Mouse (Mus musculus) neural tube, embryonic 10.5 days (tissue): ENCODE results near the gene Psrc1.

Experiments
- DNase-seq: peaks from one replicate; pipeline ENCODE4 v3.0.0-alpha.2; 2017; ENCODE audit warnings: low spot score; ENCODE audit errors: extremely low spot score

Gene Psrc1

DNA sequence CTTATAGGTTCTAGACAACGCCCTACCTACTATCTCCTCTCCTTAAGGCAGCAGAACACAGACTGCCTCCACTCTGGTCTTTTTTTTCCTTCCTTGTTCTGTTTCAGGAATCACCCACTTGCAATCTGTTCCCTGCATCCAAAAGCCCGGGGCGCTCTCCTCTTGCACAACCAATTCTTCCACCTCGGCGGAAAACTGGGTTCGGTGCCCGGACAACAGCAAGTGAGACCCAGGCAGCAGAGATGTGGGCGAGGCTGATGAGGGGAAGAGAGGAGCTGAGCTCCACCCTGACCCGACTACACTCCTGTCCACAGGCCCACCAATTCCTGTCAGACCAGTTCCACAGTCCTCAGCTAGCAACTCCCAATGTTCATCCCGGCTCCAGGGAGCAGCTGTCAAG is 2.5 kb downstream of the Psrc1 start:
- DNase-seq = no peak

DNA sequence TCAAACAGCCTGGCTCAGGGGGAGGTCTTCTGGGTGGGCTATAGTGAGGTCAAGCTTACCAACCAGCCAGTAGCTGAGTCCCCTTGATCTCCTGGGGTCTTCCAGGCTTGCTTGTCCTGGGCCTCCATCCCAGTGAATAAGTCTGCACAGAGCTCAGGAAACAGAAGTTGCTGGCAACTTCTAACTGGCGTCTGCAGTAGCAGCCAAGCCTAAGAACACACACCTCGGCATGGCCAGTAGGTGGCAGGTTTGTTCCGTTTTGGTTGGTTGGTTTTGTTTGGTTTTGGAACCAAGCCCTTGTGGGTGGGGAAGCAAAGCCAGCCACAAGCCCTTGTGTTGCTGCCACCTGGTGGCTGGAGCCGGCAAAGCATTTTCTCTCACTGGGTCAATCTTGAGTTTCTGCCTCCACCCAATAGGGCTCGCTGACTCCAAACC is 5.5 kb downstream of the Psrc1 start:
- peak; percentile 98 for DNase-seq

DNA sequence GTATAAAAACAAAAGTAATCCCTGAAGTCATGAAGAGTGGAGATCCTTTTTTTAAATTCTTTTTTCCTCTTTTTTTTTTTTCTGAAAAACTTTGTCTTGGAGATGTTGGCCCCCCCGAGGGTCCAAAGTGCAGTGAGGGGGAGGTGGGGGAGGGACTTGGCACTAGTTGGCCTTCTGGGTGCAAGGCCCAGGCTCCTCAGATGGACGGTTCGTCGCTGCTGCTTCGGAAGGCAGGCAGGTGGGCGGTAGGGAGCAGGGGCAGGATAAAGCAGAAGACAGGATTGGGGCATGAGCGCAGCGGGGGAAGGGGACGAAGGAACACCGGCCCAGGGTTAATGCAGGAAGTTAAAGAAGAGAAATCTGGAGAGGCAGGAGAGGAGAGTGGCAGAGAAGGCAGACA is 8.7 kb downstream of the Psrc1 start:
- DNase-seq = no peak

DNA sequence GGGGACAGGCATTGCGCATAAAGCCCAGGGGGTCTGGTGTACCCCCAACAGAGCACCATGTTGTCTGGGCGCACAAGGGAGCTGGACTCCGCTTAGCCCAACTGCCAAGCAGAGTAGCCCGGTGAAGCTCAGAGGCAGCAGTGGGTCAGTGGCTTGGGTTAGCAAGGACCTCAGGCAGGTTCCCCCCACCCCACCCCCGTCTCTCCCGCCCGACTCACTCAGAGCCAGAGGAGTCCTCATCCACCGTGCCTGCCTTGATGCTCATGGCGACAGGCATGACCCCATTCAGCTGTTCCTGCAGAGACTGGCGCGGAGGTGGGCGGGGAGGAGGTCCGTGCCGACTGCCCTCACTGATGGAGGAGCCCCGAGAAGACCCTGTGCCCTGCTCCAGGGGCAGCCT is 9.2 kb downstream of the Psrc1 start:
- no peak for DNase-seq

DNA sequence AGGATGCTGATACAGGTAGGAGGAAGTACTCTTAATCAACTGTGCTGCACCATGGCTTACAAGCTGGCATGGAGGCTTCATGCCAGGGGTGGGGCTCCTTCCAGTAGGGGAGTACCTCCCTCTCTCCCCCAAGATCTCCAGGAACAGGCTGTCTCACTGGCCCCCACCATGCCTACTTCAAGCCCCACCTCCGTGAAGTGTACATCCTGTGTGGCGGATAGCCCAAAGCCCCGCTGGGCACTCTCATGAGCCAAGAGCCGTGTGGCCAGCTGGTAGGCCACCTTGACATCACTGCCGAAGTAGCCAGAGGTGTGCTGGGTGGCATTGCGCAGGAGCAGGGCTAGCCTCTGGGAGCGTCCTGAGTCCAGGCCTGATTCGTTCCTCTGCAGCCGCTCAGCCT is 14.6 kb downstream of the Psrc1 start:
- DNase-seq = no peak

DNA sequence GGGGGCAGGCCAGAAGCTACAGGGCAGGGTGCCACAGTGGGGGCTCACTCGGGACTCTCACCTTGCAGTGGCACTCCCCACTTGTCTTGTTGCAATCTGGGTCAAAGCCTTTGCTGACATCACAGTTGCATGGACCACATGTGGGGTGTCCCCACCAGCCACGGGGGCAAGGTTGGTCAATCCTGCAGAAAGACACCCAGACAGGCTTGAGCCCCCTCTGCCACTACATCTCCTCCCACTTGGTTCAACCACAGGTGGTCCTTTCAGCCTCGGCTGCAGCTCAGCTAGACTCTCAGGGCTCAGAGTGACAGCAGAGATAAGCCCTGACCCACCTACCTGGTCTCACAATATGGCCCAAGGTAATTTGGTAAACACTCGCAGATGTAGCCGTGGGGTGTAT is 16.8 kb downstream of the Psrc1 start:
- no peak for DNase-seq

DNA sequence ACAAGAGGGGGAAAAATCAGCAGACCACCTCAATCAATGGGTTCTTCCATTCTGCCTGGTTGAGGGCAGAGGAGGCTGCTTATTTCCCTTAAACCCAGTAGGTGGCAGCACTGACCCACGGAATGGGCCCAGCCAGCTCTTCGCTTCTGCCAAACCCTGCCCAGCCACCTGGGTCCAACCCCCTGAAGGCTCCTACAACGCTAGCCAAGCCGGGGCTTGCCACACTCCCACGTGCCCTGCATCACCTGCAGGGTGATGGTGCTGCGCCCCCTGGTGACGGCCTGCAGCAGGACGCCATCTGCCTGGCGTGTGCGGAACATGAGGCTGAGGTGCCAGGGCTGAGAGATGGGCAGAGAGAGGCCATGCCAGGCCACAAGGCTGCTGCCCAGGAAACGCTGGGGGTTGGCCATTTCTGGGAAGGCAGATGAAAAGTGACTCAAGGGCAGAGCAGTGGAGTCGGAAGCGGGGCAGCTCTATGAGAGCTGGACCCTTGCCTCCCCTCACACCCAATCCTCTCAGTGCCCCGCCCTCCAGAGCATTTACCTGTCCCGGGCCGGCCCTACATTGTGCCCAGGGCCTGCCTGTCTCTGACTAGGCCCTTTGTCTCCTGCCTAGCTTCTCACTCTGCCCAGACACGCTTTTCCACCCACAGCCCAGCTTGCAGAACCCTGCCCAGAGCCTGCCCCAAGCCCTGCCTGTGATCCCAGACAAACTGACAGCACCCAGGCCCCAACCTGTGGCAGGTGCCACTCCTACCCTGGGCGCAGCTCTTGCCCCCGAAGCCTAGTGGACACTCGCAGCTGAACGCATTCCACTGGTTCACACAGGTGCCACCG is 18.3 kb downstream of the Psrc1 start:
- peak; percentile 78 for DNase-seq

DNA sequence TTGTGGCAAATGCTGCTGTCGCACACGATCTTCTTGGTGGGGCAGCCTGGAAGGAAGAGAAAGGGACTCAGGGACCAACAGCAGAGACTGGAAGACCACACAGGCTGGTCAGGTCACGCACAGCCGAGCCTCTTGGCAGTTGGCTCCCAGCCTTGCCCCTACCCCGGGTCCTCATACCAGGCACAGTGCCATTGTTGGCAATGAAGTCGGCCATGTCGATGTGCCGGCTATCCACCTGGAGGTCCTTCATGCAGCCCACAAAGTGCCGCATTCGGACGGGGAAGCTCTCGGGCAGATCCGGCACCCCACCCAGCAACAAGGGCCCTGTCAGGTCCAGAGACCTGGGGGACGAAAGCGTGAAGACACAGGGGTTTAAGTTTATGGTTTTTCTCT is 18.9 kb downstream of the Psrc1 start:
- no peak for DNase-seq

DNA sequence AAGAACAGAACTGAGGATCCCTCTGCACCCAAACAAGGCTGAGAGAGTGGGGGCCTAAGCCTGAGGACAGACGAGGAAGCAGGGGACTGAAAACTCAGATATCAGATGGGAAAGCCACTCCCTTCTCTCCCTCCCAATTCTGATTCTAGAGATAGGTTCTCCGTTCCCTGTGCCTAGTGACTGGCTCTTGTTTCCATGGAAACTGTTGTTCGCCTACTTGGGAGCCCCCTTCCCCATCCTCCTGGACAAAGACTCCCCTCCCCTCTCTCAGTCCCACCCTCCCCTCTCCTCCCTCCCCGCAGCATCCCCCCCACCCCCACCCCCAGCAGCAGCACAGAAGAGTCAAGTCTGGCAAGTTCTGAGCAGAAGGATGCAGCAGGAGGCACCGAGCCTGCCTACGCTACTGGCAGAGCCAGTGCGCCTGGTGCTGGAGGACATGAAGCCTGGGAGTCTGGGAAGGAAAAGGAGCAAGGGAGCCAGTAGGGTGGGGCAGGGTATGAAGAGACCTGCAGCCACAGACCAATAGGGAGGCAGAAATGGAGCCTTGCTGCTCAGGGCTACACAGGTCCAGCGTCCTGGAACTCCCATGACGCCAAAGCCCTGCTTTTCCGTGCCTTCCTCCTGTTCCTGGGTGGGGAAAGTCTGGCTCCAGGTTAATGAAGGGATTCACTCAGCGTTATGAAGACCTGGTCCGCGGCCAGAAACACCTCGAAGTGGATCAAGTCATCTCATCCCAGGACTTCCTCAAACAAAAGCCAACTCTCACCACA is 22.1 kb downstream of the Psrc1 start:
- no peak for DNase-seq

DNA sequence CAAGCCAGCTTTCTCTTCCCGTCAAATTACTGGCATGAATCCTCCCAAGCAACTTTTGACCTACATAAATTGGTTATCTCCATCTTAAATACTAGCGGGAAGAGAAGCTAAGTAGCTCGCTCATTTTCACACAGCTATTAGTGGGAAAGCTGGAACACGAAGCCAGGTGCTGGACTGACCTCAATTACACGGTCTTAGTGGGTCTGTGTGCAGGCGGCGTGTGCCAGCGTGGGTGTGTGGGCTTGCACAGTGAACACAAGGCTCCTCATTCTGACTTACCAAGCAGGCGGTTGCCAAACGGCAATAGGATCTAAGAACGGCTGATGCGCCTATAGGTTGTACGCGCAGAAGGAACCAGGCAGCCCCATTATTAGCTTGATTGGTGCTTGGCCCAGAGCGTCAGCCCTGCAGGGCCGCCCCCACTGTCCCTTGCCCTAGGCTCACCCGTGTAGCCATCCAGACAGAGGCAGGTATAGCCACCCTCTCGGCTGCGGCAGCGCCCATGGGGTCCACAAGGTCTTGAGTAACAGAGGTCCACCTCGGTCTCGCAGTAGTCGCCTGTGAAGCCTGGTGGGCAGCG is 22.8 kb downstream of the Psrc1 start:
- DNase-seq = no peak

DNA sequence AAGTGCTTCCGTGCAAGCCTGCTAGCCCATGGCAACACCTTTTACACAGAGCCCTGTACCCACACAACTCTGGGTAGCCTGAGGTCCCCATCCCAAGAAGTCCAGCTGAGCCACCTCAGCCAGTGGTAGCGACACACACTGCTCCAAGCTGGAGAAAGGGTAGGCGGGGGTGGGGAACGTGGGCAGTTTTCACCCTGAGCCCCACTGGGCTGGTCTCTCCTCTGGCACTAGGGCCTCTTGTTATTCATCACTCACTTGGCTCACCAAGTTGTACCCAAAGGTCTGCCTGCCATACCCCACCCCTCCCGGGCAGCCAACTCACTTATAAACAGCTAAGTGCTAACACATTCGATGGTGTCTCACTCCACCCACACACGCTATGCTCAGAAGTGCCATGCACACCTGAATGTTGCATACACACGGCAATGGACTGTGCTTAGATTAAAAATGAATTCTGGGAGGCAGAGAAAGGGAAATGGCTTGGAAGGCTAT is 24.9 kb downstream of the Psrc1 start:
- DNase-seq = no peak

DNA sequence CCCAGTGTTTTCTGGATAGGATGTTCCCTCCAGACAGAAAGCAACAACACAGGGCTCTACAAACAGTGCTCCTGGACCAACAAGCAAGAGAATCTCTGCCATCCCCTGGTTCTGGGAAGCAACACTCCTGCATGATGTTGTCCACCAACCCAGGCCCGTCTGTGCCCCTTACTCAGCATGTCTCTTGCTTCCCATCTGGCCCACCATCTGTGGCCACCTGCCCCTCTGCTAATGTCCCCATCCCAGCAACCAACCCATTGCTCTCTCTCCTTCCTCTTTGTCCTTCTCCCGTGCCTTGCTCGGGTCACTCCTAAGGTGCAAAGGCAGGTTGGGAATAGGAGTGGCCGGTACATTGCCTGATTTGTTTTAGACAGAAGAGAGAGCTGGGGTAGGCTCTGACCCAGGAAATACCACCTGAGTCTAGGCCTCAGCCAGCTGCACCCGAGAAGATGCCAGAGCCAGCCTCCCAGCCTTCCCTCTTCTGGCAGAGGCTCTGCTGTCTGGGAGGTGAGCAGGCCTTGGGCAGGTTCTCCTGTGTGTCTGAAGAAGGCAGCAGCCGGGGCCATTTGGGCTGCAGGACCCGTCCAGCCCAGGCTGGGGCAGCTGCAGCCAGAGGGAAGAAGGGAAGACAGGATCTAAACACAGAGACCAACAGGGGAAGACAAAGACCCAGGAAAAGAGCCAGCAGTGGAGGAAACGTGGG is 26.2 kb downstream of the Psrc1 start:
- no peak for DNase-seq

DNA sequence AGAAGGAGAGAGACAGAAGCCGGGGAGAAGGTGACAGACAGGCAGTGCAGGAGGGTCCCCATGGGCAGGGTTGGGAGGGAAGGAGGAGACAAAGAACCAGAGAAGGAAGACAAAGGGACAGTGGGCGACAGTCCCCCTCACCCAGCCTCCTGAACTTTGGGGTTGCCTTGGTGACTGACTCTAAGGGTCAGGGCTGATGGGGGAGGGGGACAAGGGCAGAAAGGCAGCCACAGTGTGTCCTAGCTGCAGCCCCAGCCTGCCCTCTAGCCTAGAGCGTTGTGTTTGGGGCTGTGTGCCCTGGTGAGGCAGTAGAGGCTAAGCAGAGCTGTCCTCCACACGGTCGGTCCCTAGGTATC is 26.7 kb downstream of the Psrc1 start:
- peak; percentile 67 for DNase-seq

DNA sequence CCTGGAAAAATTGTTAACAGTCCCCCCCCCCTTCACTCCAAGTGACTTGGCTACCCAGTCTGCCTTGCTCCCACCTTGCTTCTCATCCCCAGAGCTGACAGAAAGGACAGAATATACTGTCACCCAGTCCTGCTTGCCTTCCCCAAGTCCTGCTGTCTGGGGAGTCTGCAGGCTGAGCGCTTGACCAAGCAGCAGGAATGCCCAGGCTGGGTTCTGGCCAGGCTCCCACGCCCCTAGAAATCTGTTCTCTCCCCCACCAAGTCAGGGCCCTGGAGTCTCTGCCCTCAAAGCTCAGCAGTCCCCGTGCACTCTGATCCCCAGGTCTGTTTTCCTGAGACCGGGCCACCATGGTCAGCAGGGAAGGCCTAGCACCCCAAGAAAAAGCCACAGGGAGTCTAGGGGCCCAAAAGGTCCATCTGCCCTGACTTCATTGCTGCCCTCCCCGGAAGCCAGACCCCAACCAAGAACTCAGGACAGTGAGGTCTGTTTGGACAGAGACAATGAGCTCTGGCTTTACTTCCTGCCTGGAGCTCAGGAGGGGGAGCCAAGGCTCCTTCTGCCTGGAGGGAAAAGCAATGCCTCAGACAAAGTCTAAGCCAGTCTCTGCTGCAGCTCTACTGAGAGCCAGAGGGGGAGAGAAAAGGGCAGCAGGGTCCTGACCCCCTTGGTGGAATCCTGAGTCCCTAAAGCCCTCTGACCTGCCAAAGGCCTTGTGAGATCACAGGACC is 27.6 kb downstream of the Psrc1 start:
- no peak for DNase-seq

DNA sequence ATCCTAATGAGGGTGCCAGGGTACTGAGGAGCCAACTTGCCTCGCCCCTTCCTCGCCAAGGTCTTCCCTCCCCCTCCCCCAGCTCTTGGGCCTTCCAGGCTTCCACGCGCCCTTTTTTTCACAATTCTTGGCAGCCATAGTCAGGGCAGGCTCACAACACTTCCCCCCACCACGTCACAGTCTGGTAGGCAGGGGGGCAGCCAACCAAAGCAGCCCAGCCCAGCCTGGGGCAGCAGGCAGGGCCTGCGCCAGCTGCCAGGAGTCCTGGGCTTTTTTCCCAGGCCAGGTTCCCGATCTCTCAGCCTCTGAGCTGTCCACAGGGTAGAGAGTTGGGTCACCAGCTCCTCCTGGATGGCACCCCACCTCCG is 28.1 kb downstream of the Psrc1 start:
- no peak for DNase-seq

DNA sequence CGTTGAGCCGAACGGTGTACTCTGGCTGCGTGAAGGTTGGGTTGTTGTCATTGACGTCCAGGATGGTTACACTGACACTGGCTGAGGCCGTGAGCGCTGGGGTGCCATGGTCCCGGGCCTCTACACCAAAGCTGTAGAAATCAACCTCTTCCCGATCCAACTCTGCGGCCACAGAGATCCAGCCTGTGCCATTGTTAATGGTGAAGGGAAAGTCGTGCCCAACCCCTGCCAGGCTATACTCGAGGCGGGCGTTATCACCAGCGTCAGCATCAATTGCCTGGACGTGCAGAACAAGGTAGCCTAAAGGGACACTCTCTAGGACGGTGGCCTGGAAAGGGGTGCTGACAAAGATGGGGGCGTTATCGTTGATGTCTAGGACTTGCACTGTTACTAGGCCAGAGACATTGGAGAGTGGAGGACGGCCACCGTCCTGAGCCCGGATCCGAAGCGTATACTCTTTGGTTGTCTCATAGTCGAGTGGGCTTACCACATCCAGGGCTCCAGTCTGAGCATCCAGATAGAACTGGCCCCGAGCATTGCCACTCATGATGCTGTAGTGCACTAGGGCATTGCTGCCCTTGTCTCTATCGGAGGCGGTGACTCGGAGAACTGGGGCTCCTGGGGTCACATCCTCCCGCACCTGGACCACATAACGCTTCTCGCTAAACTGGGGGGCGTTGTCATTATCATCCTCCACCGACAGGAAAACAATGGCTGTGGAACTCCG is 30.2 kb downstream of the Psrc1 start:
- no peak for DNase-seq

DNA sequence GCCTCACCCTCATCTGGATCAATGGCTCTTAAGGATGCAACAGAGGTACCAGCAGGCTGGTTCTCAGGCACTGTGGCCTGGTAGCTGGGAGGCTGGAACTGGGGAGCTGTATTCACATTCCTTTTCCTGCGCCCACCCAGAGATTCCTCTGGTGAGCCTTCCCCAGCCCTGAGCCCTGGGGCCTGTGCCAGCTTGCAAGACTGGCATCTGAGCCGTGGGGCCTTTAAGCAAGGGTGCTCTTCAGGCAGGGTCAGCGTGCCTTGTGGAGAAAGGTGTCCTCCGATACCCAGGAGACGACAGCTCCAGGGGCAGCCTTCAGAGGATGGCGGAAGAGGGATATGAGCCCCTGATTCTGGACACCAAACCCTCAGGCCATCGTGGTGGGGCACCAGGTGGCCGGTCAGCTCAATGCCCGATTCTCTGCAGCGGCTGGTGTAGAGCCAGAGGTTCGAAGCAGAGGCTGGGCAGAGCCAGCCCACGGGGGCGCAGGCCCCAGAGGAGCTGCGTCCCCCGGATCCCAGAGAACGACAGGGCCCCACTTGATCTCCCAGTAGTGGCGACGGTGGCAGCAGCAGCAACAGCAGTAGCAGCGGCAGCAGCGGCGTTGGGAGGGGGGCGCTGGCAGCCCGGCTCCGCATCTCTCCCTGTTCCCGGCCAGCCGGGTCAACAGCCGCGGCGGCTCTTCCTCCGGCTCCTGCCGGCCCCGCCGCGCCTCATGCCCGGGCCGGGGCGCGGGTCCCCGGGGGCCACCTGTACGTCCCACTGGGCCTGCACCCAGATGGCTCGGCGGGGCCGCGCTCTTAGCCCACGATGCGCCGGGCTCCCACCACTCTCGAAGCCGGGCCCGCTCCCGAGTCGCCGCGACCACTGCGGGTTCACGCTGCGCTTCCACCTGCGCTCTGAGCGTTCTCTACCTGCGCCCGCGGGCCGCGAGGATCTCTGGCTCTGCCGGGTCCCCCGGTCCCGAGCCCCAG is 31.5 kb downstream of the Psrc1 start, which contains the start of gene Celsr2:
Gene Celsr2, minus strand, starts transcription at position 696 of the 974 bp plus-strand sequence.
- no peak for DNase-seq

DNA sequence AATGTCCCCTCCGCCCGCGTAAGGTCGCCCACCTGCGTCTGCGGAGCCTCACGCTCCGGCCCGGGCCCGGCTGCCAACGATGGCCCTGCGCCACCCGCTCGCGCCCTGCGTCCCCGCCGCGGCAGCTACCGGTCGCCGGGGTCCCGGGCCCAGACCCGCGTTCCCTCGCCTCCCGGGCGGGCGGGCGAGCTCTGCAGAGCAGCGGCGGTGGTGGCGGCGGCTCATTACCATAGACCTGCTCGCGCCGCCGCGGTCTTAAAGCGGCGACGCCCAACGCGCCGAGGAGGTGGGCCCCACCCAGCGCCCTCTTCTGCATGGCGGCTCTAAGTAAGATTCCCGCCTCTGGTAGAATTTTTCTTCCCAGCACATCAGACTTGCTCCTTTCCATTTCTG is 32.2 kb downstream of the Psrc1 start:
- peak; percentile 88 for DNase-seq

DNA sequence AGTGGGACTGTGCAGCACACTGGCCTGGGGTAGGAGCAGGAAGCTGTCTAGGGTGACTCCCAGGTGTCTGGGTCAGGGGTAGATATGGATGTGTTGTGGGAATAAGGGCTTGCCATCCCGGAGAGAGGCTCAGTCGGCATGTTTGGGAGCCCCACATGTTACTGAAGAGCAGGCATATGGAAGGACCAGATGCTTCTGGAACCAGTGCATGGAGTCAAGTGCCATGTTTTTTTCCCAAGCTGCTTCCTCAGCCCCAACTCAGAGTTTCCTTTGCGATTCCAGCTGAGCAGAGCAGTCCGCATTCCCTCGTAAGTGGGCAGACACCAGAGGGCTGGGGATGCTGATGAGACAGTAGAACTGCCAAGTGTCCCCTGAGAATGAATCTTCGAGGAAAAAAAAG is 39.4 kb downstream of the Psrc1 start:
- DNase-seq = no peak
